Mouse (Mus musculus) v-Abl transformed pro-B cells (cell line): Measurements from ENCODE around the gene Mthfsd.

ENCODE experiments used
- in situ Hi-C, 2 experiments: fragments of 400-800 bp; cut with MboI; formaldehyde crosslinking; loops; one replicate each; pipeline ENCODE4 v1.15.1; 2025; ENCODE audit not compliant: unreplicated experiment in 2 of 2

Mthfsd gene

GRCm38 (mm10) chr8:121090716-121091115 is 17.5 kb downstream of the Mthfsd start:
- in situ Hi-C loops, result loop anchor here (5.0 kb wide), 2 partner anchors 263 to 413 kb away; no protein-coding TSS in a partner anchor

GRCm38 (mm10) chr8:121089631-121090380 is 18.4 kb downstream of the Mthfsd start:
- in situ Hi-C loops, result loop anchor here (5.0 kb wide), 2 partner anchors 263 to 413 kb away; no protein-coding TSS in a partner anchor

GRCm38 (mm10) chr8:121088871-121089630 is 19.1 kb downstream of the Mthfsd start:
- in situ Hi-C loops, result no loop called here

GRCm38 (mm10) chr8:121088281-121088680 is 19.9 kb downstream of the Mthfsd start:
- in situ Hi-C loops, result no loop called here

- in situ Hi-C loops, result no loop called here
Measured at GRCm38 (mm10) chr8:121086004-121086900, 21.9 kb downstream of the Mthfsd start.

- in situ Hi-C loops, result no loop called here
Measured at GRCm38 (mm10) chr8:121085561-121085960, 22.6 kb downstream of the Mthfsd start.

- in situ Hi-C loops, result no loop called here
Measured at GRCm38 (mm10) chr8:121085011-121085410, 23.2 kb downstream of the Mthfsd start.

GRCm38 (mm10) chr8:121084210-121084951 is 23.8 kb downstream of the Mthfsd start, which contains the start of gene Foxf1:
Gene Foxf1 (plus strand): TSS chr8:121084386.
- in situ Hi-C loops, result loop anchor here in 1 of 2 experiments (5.0 kb wide), 1 partner anchor 267 kb away; no protein-coding TSS in a partner anchor

- in situ Hi-C loops, result loop anchor here in 1 of 2 experiments (5.0 kb wide), 1 partner anchor 267 kb away; no protein-coding TSS in a partner anchor
Measured at GRCm38 (mm10) chr8:121083936-121084209, 24.3 kb downstream of the Mthfsd start.

GRCm38 (mm10) chr8:121083093-121083935 is 24.9 kb downstream of the Mthfsd start:
- in situ Hi-C loops, result loop anchor here in 1 of 2 experiments (5.0 kb wide), 1 partner anchor 266 kb away; no protein-coding TSS in a partner anchor

GRCm38 (mm10) chr8:121082218-121083092 is 25.7 kb downstream of the Mthfsd start:
- in situ Hi-C loops, result loop anchor here in 1 of 2 experiments (5.0 kb wide), 1 partner anchor 265 kb away; no protein-coding TSS in a partner anchor

- in situ Hi-C loops, result loop anchor here in 1 of 2 experiments (5.0 kb wide), 1 partner anchor 264 kb away; no protein-coding TSS in a partner anchor
Measured at GRCm38 (mm10) chr8:121081398-121081797, 26.8 kb downstream of the Mthfsd start.

- in situ Hi-C loops, result loop anchor here in 1 of 2 experiments (5.0 kb wide), 1 partner anchor 263 kb away; no protein-coding TSS in a partner anchor
Measured at GRCm38 (mm10) chr8:121080361-121081090, 27.7 kb downstream of the Mthfsd start.

- in situ Hi-C loops, result loop anchor here in 1 of 2 experiments (5.0 kb wide), 1 partner anchor 263 kb away; no protein-coding TSS in a partner anchor
Measured at GRCm38 (mm10) chr8:121079944-121080343, 28.2 kb downstream of the Mthfsd start.

GRCm38 (mm10) chr8:121079201-121079600 is 29.0 kb downstream of the Mthfsd start:
- in situ Hi-C loops, result no loop called here

- in situ Hi-C loops, result no loop called here
Measured at GRCm38 (mm10) chr8:121078721-121079120, 29.5 kb downstream of the Mthfsd start.

GRCm38 (mm10) chr8:121076555-121076954 is 31.6 kb downstream of the Mthfsd start:
- in situ Hi-C loops, result no loop called here
